Mouse (Mus musculus) forebrain, embryonic 16.5 days (tissue): ENCODE data around the gene Papss2. TPM values are rescaled to one million over a fixed set of nuclear protein-coding genes. Genes with fewer than 3 reads are reported as not detected.

Source experiments
- ATAC-seq: fragments of 200-750 bp; cut with Nextera tagmentation; 2 replicates; pipeline ENCODE4 v1.8.0; 2017; ENCODE audit warnings: mild to moderate bottlenecking, moderate library complexity
- H3K27ac ChIP-seq: fragments of 300-500 bp; sonication (generic); 2 replicates; pipeline ENCODE4 v1.5.1; 2014; ENCODE audit warnings: low read length, control low read depth
- H3K27me3 ChIP-seq: fragments of 300-500 bp; sonication (generic); replicated peaks from 2 replicates; pipeline ENCODE4 v1.6.1; 2014; ENCODE audit warnings: low read length; ENCODE audit not compliant: control insufficient read depth, insufficient read depth
- H3K36me3 ChIP-seq: fragments of 300-500 bp; sonication (generic); 2 replicates; pipeline ENCODE4 v1.6.1; 2014; ENCODE audit not compliant: control insufficient read depth, insufficient read depth
- H3K4me1 ChIP-seq: fragments of 300-500 bp; sonication (generic); replicated peaks from 2 replicates; pipeline ENCODE4 v1.6.1; 2014; ENCODE audit warnings: low read length; ENCODE audit not compliant: control insufficient read depth, insufficient read depth
- H3K4me2 ChIP-seq: fragments of 300-500 bp; sonication (generic); 2 replicates; pipeline ENCODE4 v1.6.1; 2014; ENCODE audit warnings: mild to moderate bottlenecking, low read length, control low read depth
- H3K4me3 ChIP-seq: fragments of 300-500 bp; sonication (generic); replicated peaks from 2 replicates; pipeline ENCODE4 v1.5.1; 2014; ENCODE audit warnings: mild to moderate bottlenecking, low read length, control low read depth
- H3K9ac ChIP-seq: fragments of 300-500 bp; sonication (generic); replicated peaks from 2 replicates; pipeline ENCODE4 v1.6.1; 2014; ENCODE audit warnings: low read depth, low read length, control low read depth
- H3K9me3 ChIP-seq: fragments of 300-500 bp; sonication (generic); 2 replicates; pipeline ENCODE4 v1.6.1; 2016; ENCODE audit warnings: low read length; ENCODE audit not compliant: control insufficient read depth
- WGBS: fragments of 180-500 bp; shearing (Covaris S2); extraction: QIAGEN DNeasy Blood & Tissue Kit; methylation state at CpG from one replicate; pipeline ENCODE4 v1.1.7; 2014; 5-methylcytosine and 5-hydroxymethylcytosine counted together
- polyA plus RNA-seq: library from polyadenylated mRNA; unstranded; fragments of >200 nt; fragmentation: Nextera tagmentation; extraction: Ambion mirVana; gene quantifications from 2 replicates; pipeline ENCODE4 v1.2.1, GENCODE M21; 2015

Papss2 gene
- polyA plus RNA-seq, 1 experiment from 2014 or later: 0.51 TPM

DNA sequence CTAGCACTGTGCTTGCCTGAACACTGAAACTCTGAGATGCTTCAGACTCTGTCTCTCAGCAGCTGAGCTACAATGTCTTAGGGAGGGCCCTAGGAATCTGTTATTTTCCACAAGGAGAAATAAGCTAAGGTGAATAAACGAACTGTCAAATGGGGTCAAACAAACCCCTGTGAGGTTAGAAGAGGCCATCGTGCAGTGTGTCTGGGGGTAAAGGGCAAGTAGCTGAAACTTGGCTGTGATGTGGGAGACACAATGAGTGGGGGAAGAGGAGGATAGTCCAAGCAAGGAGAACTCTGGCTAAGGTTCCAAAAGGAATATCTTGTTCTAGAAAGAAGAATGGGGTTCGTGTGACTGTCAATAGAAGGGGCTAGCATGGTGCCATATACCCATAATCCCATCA lies 26.6 kb downstream of the Papss2 start:
- H3K27ac ChIP-seq: no peak overlapping the region
- no peak overlapping the region for H3K9ac ChIP-seq
- no peaks in the 10 kb centered on the region for H3K27me3 ChIP-seq
- WGBS: 76% methylated on average over 3 of the region's 3 CpGs
- no peaks in the 10 kb centered on the region for H3K36me3 ChIP-seq
- H3K4me3 ChIP-seq: no peak overlapping the region
- no peaks in the 10 kb centered on the region for H3K9me3 ChIP-seq
- no peak for ATAC-seq
- no peaks in the 10 kb centered on the region for H3K4me1 ChIP-seq
- no peak overlapping the region for H3K4me2 ChIP-seq

DNA sequence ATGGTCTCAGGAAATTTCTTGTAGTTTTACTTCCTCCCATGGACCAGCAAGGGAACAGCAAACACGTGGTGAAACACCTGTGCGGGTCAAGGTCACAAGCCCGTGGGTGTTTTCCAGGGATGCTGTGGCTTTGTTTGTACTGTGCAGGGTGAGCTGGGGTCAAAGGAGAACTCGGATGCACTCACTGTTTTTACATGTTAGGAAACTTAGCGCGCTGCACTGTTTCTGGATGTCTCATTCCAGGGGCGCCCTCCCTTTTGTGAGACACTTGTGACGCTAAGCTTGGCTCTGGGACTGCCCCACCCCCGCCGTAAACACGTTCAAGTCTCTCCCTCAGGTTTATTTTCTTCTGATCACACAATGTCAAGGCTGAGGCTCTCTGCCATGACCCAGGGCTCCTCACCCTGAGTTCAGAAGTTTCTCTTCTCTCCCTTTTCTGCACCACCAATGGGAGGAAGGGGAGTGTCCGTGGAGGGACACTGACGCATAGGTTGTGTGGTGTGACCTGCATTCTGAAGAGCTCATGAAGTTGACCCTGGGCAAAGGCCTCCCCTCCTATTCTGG lies 31.3 kb downstream of the Papss2 start:
- H3K27ac ChIP-seq: no peak overlapping the region
- no peak for ATAC-seq
- H3K9me3 ChIP-seq: no peaks in the 10 kb centered on the region
- no peaks in the 10 kb centered on the region for H3K4me1 ChIP-seq
- WGBS: 76% methylated on average over 13 of the region's 13 CpGs
- H3K27me3 ChIP-seq: no peaks in the 10 kb centered on the region
- no peak overlapping the region for H3K4me3 ChIP-seq
- H3K4me2 ChIP-seq: no peak overlapping the region
- no peaks in the 10 kb centered on the region for H3K36me3 ChIP-seq
- H3K9ac ChIP-seq: no peak overlapping the region

DNA sequence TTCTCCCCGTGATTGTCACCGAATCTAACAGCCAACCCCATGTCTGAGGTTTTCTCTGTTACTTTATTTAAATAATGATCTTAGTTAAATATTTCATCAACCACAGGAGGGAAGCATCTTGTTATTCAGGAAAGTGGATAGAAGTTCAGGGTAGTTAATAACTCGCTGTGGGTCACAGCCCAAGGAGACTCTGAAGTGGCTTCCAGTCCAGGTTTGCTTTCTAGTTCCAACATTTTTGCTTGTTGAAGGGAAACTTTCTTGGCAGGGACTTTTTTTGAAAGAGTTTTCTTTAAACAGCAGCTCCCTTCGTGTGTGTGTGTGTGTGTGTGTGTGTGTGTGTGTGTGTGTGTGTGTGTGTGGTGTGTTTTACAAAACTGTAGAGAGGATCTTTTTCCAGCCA lies 32.0 kb downstream of the Papss2 start:
- no peak overlapping the region for H3K27ac ChIP-seq
- H3K9me3 ChIP-seq: no peaks in the 10 kb centered on the region
- ATAC-seq: no peak
- no peak overlapping the region for H3K4me2 ChIP-seq
- H3K36me3 ChIP-seq: no peaks in the 10 kb centered on the region
- H3K4me3 ChIP-seq: no peak overlapping the region
- no peaks in the 10 kb centered on the region for H3K4me1 ChIP-seq
- H3K9ac ChIP-seq: no peak overlapping the region
- WGBS: 81% methylated on average over 4 of the region's 4 CpGs
- no peaks in the 10 kb centered on the region for H3K27me3 ChIP-seq

GRCm38 (mm10) chr19:32628572-32629132 lies 33.1 kb downstream of the Papss2 start:
- no peaks in the 10 kb centered on the region for H3K9me3 ChIP-seq
- no peak overlapping the region for H3K4me3 ChIP-seq
- no peak overlapping the region for H3K9ac ChIP-seq
- H3K27ac ChIP-seq: no peak overlapping the region
- no peaks in the 10 kb centered on the region for H3K27me3 ChIP-seq
- WGBS: 82% methylated on average over 7 of the region's 7 CpGs
- H3K36me3 ChIP-seq: no peaks in the 10 kb centered on the region
- H3K4me1 ChIP-seq: no peaks in the 10 kb centered on the region
- no peak for ATAC-seq
- H3K4me2 ChIP-seq: no peak overlapping the region

DNA sequence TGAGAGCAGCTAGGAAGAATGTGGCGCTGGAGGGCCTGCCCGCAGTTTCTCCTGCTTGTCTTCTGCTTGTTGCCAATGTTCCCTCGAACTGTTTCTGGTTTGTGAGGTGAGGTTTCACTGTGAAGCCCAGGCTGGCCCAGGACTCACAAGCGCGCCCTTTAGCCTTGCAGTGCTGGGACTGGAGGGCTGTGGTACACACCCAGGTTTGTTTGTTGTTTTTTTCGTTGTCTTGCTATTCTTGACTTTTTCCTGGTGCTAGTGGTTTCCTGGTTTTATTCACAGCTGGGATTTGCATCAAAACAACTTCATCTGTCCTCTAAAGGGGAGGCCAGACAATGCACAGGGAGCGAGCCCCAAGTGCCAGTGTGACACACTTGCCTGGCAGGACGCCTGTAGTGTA lies 39.3 kb downstream of the Papss2 start:
- WGBS: 55% methylated on average over 8 of the region's 8 CpGs
- Histone ChIP-seq H3K4me1 (no peaks in the 10 kb centered on the region), H3K36me3 (no peaks in the 10 kb centered on the region), H3K27ac (no peak overlapping the region), H3K4me2 (no peak overlapping the region), H3K9me3 (no peaks in the 10 kb centered on the region), H3K9ac (no peak overlapping the region), H3K4me3 (no peak overlapping the region), H3K27me3 (no peaks in the 10 kb centered on the region)
- no peak for ATAC-seq

GRCm38 (mm10) chr19:32637357-32638275 lies 42.0 kb downstream of the Papss2 start:
- H3K9me3 ChIP-seq: no peaks in the 10 kb centered on the region
- no peak overlapping the region for H3K4me3 ChIP-seq
- H3K4me2 ChIP-seq: no peak overlapping the region
- ATAC-seq: no peak
- no peaks in the 10 kb centered on the region for H3K27me3 ChIP-seq
- no peak overlapping the region for H3K9ac ChIP-seq
- H3K27ac ChIP-seq: no peak overlapping the region
- H3K36me3 ChIP-seq: no peaks in the 10 kb centered on the region
- 77% methylated on average over 16 of the region's 16 CpGs for WGBS
- no peaks in the 10 kb centered on the region for H3K4me1 ChIP-seq

GRCm38 (mm10) chr19:32638276-32638903 lies 42.8 kb downstream of the Papss2 start:
- Histone ChIP-seq H3K9ac (no peak overlapping the region), H3K27me3 (no peaks in the 10 kb centered on the region), H3K27ac (no peak overlapping the region), H3K9me3 (no peaks in the 10 kb centered on the region), H3K36me3 (no peaks in the 10 kb centered on the region), H3K4me2 (no peak overlapping the region), H3K4me3 (no peak overlapping the region), H3K4me1 (no peaks in the 10 kb centered on the region)
- WGBS: 40% methylated on average over 13 of the region's 13 CpGs
- ATAC-seq: no peak

- WGBS: 86% methylated on average over 7 of the region's 7 CpGs
- Histone ChIP-seq H3K9me3 (no peaks in the 10 kb centered on the region), H3K4me1 (no peaks in the 10 kb centered on the region), H3K4me2 (no peak overlapping the region), H3K4me3 (no peak overlapping the region), H3K9ac (no peak overlapping the region), H3K36me3 (no peaks in the 10 kb centered on the region), H3K27me3 (no peaks in the 10 kb centered on the region), H3K27ac (no peak overlapping the region)
- ATAC-seq: no peak
Observed at GRCm38 (mm10) chr19:32641535-32641934, 45.9 kb downstream of the Papss2 start.

DNA sequence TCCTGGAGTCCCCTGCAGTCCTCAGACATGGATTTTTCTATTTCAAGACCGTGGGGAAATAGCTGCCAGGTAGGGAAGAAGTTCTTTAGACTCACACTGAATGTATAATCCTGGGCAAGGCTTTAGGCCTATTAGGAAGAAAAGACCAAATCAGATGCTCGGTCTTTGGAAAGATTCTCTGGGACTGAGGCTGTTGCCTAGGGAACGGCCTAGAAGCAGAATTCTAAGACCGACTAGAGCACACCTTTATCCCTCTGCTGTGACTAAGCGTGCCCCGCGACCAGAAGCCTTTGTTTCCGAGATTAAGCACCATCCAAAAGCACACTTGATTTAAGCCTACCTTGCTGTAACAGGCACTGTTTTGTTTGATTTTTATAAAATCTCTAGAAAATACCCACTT lies 46.4 kb downstream of the Papss2 start:
- ATAC-seq: no peak
- Histone ChIP-seq H3K9me3 (no peaks in the 10 kb centered on the region), H3K9ac (no peak overlapping the region), H3K27me3 (no peaks in the 10 kb centered on the region), H3K27ac (no peak overlapping the region), H3K4me1 (no peaks in the 10 kb centered on the region), H3K4me2 (no peak overlapping the region), H3K4me3 (no peak overlapping the region), H3K36me3 (no peaks in the 10 kb centered on the region)
- 26% methylated on average over 8 of the region's 8 CpGs for WGBS
